Mouse (Mus musculus) liver, embryonic 14.5 days (tissue): ENCODE measurements at regions not wholly inside any gene's neighbourhood (a gene's known extent, or its start where the extent isn't known, plus 50 kb on each side); places are given as distances from the start of the nearest gene placed in this dataset.

ENCODE experiments used
- ATAC-seq: fragments of 200-750 bp; cut with Nextera tagmentation; 2 replicates; pipeline ENCODE4 v1.8.0; 2017; ENCODE audit warnings: moderate number of reproducible peaks, mild to moderate bottlenecking, moderate library complexity; ENCODE audit not compliant: insufficient read depth
- DNase-seq, 3 experiments: peaks; one replicate each; pipeline ENCODE4 v3.0.0-alpha.2; 2012 to 2013; ENCODE audit warnings: low read depth in 3 of 3, low spot score in 3 of 3
- H3K27ac ChIP-seq: fragments of 300-500 bp; sonication (generic); 2 replicates; pipeline ENCODE4 v1.5.1; 2014; ENCODE audit warnings: moderate library complexity, mild to moderate bottlenecking, control low read depth, inconsistent platforms
- H3K27me3 ChIP-seq: fragments of 300-500 bp; sonication (generic); 2 replicates; pipeline ENCODE4 v1.6.1; 2014; ENCODE audit warnings: mild to moderate bottlenecking, low read length, moderate library complexity; ENCODE audit not compliant: control insufficient read depth, insufficient read depth
- H3K36me3 ChIP-seq: fragments of 300-500 bp; sonication (generic); replicated peaks from 2 replicates; pipeline ENCODE4 v1.6.1; 2014; ENCODE audit warnings: low read depth; ENCODE audit not compliant: control insufficient read depth, insufficient read depth
- H3K4me1 ChIP-seq, 2 experiments: fragments of 200-500 bp in 1 of 2; fragments of 300-500 bp in 1 of 2; sonication (generic) in 1 of 2; replicated peaks; 2 replicates each; pipeline ENCODE4 v1.6.1; 2012 to 2014; ENCODE audit warnings: antibody characterized with exemption in 1 of 2, inconsistent platforms in 1 of 2, low read length in 1 of 2; ENCODE audit not compliant: control insufficient read depth in 2 of 2, insufficient read depth in 2 of 2
- H3K4me2 ChIP-seq: fragments of 300-500 bp; sonication (generic); 2 replicates; pipeline ENCODE4 v1.6.1; 2014; ENCODE audit warnings: low read depth, mild to moderate bottlenecking, control low read depth, moderate library complexity
- H3K4me3 ChIP-seq, 2 experiments: fragments of 200-500 bp in 1 of 2; fragments of 300-500 bp in 1 of 2; sonication (generic) in 1 of 2; 2 replicates each; pipeline ENCODE4 v1.5.1; 2012 to 2014; ENCODE audit warnings: low read depth in 2 of 2, low read length in 2 of 2, mild to moderate bottlenecking in 2 of 2, control low read depth in 1 of 2, inconsistent platforms in 1 of 2, moderate library complexity in 1 of 2; ENCODE audit not compliant: insufficient read depth in 1 of 2
- H3K9ac ChIP-seq: fragments of 300-500 bp; sonication (generic); replicated peaks from 2 replicates; pipeline ENCODE4 v1.6.1; 2014; ENCODE audit warnings: mild to moderate bottlenecking, control low read depth, moderate library complexity
- H3K9me3 ChIP-seq: fragments of 300-500 bp; sonication (generic); 2 replicates; pipeline ENCODE4 v1.6.1; 2016; ENCODE audit warnings: low read length, mixed read lengths; ENCODE audit not compliant: control insufficient read depth
- CTCF ChIP-seq: IDR thresholded peaks from 2 replicates; pipeline ENCODE4 v1.5.1; 2016; ENCODE audit warnings: antibody characterized with exemption, low read depth, control low read depth
- EP300 ChIP-seq: IDR thresholded peaks from 2 replicates; pipeline ENCODE4 v1.6.1; 2016; ENCODE audit warnings: antibody characterized with exemption, low read depth
- WGBS: fragments of 180-500 bp; shearing (Covaris S2); extraction: QIAGEN DNeasy Blood & Tissue Kit; methylation state at CpG from one replicate; pipeline ENCODE4 v1.1.7; 2014; ENCODE audit not compliant: insufficient replicate concordance; 5-methylcytosine and 5-hydroxymethylcytosine counted together

GRCm38 (mm10) chr5:133586492-133586891 is 513.0 kb upstream of the Castor2 start:
- Histone ChIP-seq H3K9ac (no peak overlapping the region), H3K4me3 (no peak overlapping the region), H3K4me2 (no peak overlapping the region), H3K27ac (no peak overlapping the region), H3K4me1 (no peaks in the 10 kb centered on the region), H3K27me3 (no peaks in the 10 kb centered on the region), H3K9me3 (no peaks in the 10 kb centered on the region), H3K36me3 (no peaks in the 10 kb centered on the region)
- ATAC-seq (no peak), DNase-seq (no peak)
- TF ChIP-seq EP300 (no peak), CTCF (no peak)

GRCm38 (mm10) chr5:133585181-133585580 is 514.3 kb upstream of the Castor2 start:
- H3K36me3 ChIP-seq, result no peaks in the 10 kb centered on the region
- DNase-seq, result no peak
- 21% methylated on average over 3 of the region's 3 CpGs for WGBS

DNA sequence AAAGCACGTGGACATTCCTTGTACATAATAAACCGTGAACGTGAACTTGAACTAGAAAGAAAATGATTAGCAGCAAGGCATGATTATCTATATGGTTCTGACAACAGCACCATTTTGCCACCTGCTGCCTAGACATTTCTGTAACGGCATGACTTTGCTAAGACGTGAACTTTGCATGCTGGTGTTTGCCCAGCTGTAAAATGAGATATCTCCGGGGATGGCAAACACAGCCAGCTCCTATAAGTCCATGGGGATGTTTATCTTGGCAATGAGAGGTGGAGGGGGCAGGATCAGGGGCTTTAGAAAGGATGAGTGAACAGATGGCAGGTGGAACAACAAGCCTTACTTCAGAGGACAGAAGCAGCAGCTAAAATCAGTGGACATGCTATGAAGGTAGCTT is 522.9 kb upstream of the Castor2 start:
- Histone ChIP-seq H3K4me2 (no peak overlapping the region), H3K4me3 (no peak overlapping the region), H3K36me3 (no peaks in the 10 kb centered on the region), H3K9ac (no peak overlapping the region), H3K27ac (no peak overlapping the region), H3K27me3 (no peaks in the 10 kb centered on the region), H3K9me3 (no peaks in the 10 kb centered on the region), H3K4me1 (no peaks in the 10 kb centered on the region)
- DNase-seq, result no peak
- WGBS, result 63% methylated on average over 6 of the region's 6 CpGs
- TF ChIP-seq CTCF (no peak), EP300 (no peak)
- ATAC-seq, result no peak

More at GRCm38 (mm10) chr5:133585181-133585580, 514.3 kb upstream of the Castor2 start:
- Histone ChIP-seq H3K4me3 (no peak overlapping the region), H3K9me3 (no peaks in the 10 kb centered on the region), H3K4me2 (no peak overlapping the region), H3K27me3 (no peaks in the 10 kb centered on the region), H3K9ac (no peak overlapping the region), H3K4me1 (no peaks in the 10 kb centered on the region), H3K27ac (no peak overlapping the region)
- TF ChIP-seq EP300 (no peak), CTCF (peak; percentile 23)
- no peak for ATAC-seq

GRCm38 (mm10) chr5:133569096-133569495 is 530.4 kb upstream of the Castor2 start:
- TF ChIP-seq CTCF (no peak), EP300 (no peak)
- DNase-seq (no peak), ATAC-seq (no peak)
- no peak overlapping the region for H3K4me3 ChIP-seq
- H3K4me1 ChIP-seq, result no peaks in the 10 kb centered on the region
- no peaks in the 10 kb centered on the region for H3K9me3 ChIP-seq
- no peaks in the 10 kb centered on the region for H3K36me3 ChIP-seq
- H3K27ac ChIP-seq, result no peak overlapping the region
- H3K4me2 ChIP-seq, result no peak overlapping the region
- H3K27me3 ChIP-seq, result no peaks in the 10 kb centered on the region
- no peak overlapping the region for H3K9ac ChIP-seq
- 66% methylated on average over 2 of the region's 2 CpGs for WGBS

- no peaks in the 10 kb centered on the region for H3K27me3 ChIP-seq
- H3K4me1 ChIP-seq, result no peaks in the 10 kb centered on the region
- no peaks in the 10 kb centered on the region for H3K36me3 ChIP-seq
- WGBS, result 55% methylated on average over 4 of the region's 4 CpGs
- no peak overlapping the region for H3K4me2 ChIP-seq
- H3K9ac ChIP-seq, result no peak overlapping the region
- H3K4me3 ChIP-seq, result no peak overlapping the region
- TF ChIP-seq CTCF (no peak), EP300 (no peak)
- H3K27ac ChIP-seq, result no peak overlapping the region
- DNase-seq (no peak), ATAC-seq (no peak)
- H3K9me3 ChIP-seq, result no peaks in the 10 kb centered on the region
Measured at GRCm38 (mm10) chr5:133566506-133566905, 533.0 kb upstream of the Castor2 start.

DNA sequence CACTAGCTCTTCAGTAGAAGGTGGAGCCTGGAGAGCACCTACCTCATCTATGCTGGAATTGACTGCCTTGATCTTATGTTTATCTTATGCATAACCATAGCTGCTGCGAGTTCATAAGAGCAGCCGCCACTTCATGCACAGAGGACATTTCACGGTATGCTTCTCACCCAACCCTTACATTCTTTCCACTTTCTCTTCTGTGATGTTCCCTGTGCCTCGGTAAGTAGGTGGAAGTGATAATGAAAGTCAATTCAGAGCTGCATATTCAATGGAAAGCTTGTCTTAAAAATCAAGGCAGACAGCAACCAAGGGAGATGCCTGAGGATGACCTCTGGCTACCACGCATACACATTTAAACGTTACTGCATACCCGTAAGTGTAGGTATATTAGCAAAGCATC is 548.9 kb upstream of the Castor2 start:
- 68% methylated on average over 7 of the region's 7 CpGs for WGBS
- TF ChIP-seq EP300 (no peak), CTCF (no peak)
- no peak overlapping the region for H3K9ac ChIP-seq
- H3K4me1 ChIP-seq, result no peaks in the 10 kb centered on the region
- H3K9me3 ChIP-seq, result no peaks in the 10 kb centered on the region
- ATAC-seq (no peak), DNase-seq (no peak)
- H3K4me2 ChIP-seq, result no peak overlapping the region
- H3K27me3 ChIP-seq, result no peaks in the 10 kb centered on the region
- no peak overlapping the region for H3K27ac ChIP-seq
- no peaks in the 10 kb centered on the region for H3K36me3 ChIP-seq
- H3K4me3 ChIP-seq, result no peak overlapping the region
